Mouse (Mus musculus): ENCODE results near the gene Gramd1a.

The Gramd1a gene

DNA sequence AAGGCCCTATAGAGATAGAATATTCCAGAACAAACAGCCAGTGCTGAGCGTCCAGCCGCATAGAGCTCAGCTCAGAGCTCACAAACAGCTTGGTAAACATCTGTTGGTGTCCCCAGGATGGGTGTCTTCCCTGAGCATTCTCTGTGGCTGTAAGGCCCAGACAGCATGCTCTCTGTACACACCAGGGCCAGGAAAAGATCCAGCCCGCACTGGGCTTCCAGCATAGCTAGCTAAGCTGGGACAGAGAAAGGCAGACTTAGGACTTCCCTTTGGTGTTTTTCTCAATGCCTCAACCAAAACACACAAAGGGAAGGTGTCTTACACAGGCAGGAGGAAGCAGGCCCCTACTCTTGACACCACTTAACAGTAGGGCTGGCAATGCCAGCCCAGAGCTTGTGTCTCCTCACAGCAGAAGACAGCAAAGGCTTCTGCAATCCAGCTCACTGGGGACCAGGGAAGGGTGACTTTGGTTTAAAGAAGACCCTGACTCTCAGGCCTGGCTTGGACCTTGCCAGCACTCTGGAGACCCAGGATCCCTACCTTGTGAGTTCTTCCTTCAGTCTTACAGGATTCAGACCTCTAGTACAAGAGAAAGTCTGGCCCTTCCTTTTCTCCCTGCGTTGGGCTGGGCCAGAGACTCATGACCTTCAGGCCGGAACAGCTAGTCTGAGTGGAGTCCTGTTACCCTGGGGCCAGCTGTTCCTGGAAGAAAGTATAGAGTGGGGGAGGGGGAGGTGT is at the start of gene Gramd1a:
Gene Gramd1a, minus strand, starts transcription at position 601 of the 738 bp plus-strand sequence.
- DNase-seq (ENCODE audit: low read depth, low spot score), result no peak
- H3K36me3 ChIP-seq (ENCODE audit: control insufficient read depth, insufficient read depth, low read length, poor library complexity, severe bottlenecking), result no peaks in the 10 kb centered on the region
- H3K27me3 ChIP-seq (ENCODE audit: control insufficient read depth, insufficient read depth, low read length, poor library complexity, severe bottlenecking), result no peaks in the 10 kb centered on the region

DNA sequence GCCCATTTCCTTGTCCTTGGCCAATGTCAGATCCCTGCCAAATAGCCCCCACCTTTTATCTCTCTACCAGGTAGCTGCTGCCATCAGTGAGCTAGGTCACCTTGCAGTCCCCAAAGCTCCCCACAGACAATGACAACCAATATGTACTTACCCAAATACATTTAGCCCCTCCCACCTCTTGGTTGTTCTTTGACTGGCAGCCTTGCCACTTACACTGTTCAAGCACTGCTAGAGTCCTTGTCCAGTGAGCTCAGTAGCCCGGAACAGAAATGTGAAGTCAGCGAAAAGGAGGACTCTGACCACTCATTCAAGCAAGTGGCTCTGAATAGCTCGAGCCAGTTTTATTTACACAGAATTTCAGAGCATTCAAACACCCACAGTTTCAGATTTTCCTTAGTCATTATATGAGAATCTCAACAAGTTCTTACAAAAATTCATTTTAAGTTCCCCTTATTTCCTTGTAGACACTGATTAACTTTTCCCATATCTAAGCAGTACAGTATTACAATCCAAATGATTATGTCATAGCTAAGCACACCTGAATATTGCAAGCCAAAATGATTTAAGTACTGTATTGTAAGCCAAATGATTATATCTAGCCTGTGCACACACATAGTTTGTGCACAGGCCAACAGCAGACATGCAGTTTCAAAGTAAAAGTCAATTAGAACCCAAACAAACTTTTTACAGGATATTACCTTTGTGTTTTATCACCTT is 40.1 kb upstream of the Gramd1a start:
- no peak for DNase-seq (ENCODE audit: low read depth, low spot score)
- H3K36me3 ChIP-seq (ENCODE audit: control insufficient read depth, insufficient read depth, low read length, poor library complexity, severe bottlenecking), result no peaks in the 10 kb centered on the region
- no peaks in the 10 kb centered on the region; the same call in 1 of the 2 replicates for H3K27me3 ChIP-seq (ENCODE audit: control insufficient read depth, insufficient read depth, low read length, poor library complexity, severe bottlenecking)

DNA sequence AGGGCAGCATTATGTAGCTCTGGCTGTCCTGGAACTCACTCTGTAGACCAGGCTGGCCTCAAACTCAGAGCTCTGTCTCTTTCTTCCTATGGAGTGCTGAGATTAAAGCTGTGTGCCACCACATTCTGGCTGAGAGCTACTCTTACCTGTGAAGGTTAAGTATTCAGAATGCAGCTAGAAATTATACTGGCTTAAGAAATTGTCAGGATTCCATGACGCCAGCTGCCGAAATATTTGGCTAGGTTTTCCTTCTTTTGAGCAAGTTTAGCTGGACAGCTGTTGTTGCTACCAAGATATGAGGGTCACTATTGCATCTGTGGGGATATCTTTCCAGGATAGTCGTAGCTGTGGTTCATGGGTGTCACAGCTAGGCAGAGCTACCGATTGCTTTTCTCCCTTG is 29.0 kb upstream of the Gramd1a start:
- H3K27me3 ChIP-seq (ENCODE audit: control insufficient read depth, insufficient read depth, low read length, poor library complexity, severe bottlenecking), result no peaks in the 10 kb centered on the region
- no peak for DNase-seq (ENCODE audit: low read depth, low spot score)
- H3K36me3 ChIP-seq (ENCODE audit: control insufficient read depth, insufficient read depth, low read length, poor library complexity, severe bottlenecking), result no peaks in the 10 kb centered on the region

DNA sequence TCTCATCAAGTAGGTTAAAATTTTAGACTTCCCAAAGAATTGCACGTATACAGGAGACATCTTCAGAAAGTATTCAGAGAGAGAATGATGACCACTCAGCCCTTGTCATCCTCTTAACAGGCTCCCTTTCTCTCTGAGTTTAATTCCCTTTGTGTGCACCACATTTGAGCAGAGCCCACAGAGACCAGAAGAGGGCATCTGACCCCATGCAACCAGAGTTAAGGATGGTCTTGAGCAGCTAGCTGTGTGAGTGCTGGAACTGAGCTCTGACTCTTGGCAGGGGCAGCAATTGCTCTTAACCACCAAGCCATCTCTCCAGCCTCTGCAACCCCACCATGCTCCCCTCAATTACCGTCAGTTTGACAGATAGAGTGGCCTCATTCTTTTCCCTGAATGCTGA is 27.2 kb upstream of the Gramd1a start:
- DNase-seq (ENCODE audit: low read depth, low spot score), result no peak
- H3K36me3 ChIP-seq (ENCODE audit: control insufficient read depth, insufficient read depth, low read length, poor library complexity, severe bottlenecking), result no peaks in the 10 kb centered on the region
- H3K27me3 ChIP-seq (ENCODE audit: control insufficient read depth, insufficient read depth, low read length, poor library complexity, severe bottlenecking), result no peaks in the 10 kb centered on the region

DNA sequence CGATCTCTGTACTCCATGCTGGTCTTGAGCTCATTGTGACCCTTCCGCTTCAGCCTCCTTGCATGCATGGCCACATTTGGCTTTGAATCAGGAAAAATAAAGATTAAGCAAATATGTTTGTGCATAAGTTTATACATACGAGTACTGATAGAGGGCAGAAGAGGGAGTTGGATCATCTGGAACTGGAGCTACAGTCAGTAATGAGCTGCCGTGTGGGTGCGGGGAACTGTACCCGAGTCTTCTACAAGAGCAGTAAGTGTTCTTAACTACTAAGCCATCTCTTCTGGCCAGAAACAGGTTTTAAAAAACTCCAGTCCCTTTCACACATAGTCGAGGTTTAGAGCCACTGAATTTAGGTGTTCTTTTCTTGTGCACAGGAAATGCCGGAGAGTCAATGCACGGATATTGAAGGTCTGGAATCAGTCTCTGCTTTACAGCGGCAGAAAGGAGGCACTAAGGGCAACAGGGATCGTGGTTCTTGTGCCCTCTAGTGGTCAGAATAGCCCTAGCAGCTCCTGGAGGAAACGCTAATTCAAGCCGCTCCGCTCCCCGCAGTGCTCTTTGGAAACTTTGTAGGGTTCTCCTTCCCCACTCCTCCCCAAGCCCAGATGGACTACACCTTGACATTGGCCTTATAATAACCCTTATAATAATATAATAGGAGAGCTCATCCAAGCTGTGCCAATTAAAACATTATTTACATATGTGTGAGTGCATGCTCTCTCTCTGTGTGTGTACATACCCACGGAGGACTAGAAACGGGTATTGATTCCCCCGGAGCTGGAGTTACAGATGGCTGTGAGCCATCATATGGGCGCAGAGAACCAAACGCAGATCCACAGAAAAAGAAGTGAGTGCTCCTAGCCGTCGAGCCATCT is 21.4 kb upstream of the Gramd1a start:
- Histone ChIP-seq H3K27me3 (ENCODE audit: control insufficient read depth, insufficient read depth, low read length, poor library complexity, severe bottlenecking) (no peaks in the 10 kb centered on the region), H3K36me3 (ENCODE audit: control insufficient read depth, insufficient read depth, low read length, poor library complexity, severe bottlenecking) (no peaks in the 10 kb centered on the region)
- DNase-seq (ENCODE audit: low read depth, low spot score), result peak; percentile 85

DNA sequence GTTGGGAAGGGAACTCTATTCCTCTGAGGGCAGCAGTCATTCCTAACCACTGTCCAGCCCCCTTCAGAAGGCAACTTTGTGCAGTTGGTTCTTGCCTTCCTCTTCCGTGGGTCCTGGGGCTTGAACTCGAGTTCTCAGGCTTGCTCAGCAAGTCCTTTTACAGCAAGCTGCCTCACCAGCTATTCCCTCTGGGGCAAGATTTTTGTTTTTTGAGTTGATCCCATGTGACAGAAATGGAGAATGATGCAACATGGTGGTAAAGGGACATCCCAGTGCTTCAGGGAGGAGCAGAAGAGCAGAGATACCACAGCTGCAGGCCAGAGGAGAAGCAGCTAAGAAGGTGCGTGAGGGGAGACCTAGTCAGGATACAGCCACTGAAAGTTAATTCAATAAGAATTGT is 19.4 kb upstream of the Gramd1a start:
- no peaks in the 10 kb centered on the region for H3K36me3 ChIP-seq (ENCODE audit: control insufficient read depth, insufficient read depth, low read length, poor library complexity, severe bottlenecking)
- no peak for DNase-seq (ENCODE audit: low read depth, low spot score)
- H3K27me3 ChIP-seq (ENCODE audit: control insufficient read depth, insufficient read depth, low read length, poor library complexity, severe bottlenecking), result no peaks in the 10 kb centered on the region

DNA sequence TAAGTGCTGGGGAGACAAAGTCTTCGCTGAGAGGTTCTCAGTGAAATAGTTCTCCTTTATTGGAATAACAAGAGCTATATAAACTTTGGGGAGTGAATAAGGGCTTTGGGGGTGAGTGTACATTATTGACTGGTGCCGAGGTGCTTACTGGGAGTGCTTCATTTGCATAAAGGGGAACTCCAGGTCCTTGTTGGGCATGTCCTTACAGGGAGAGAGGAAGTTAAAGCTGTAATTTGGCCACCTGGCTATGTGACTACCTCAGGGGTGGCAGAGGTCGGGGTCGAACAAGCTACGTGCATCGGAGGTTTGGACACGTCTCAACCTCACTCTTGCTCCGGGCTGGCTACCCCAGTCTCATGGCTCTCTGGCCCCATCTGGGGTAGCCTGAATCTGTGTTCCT is 18.8 kb upstream of the Gramd1a start:
- no peaks in the 10 kb centered on the region for H3K36me3 ChIP-seq (ENCODE audit: control insufficient read depth, insufficient read depth, low read length, poor library complexity, severe bottlenecking)
- H3K27me3 ChIP-seq (ENCODE audit: control insufficient read depth, insufficient read depth, low read length, poor library complexity, severe bottlenecking), result no peaks in the 10 kb centered on the region
- peak; percentile 59 for DNase-seq (ENCODE audit: low read depth, low spot score)

DNA sequence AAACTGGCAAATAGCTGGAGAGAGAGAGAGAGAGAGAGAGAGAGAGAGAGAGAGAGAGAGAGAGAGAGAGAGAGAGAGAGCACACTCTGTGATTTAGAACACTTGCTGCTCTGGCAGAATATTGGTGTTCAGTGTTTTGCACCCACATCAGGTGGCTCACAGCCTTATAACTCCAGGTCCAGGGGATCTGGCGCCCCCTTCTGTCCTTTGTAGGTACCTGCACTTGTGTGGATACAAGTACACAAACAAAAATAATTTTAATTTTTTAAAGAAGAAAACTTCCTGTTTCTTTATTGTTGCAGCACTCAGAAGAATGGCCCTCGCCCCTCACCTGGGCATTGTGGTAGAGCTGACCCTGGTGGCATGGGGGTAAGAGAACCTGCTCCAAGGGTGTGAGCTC is 16.5 kb upstream of the Gramd1a start:
- DNase-seq (ENCODE audit: low read depth, low spot score), result peak; percentile 86
- Histone ChIP-seq H3K27me3 (ENCODE audit: control insufficient read depth, insufficient read depth, low read length, poor library complexity, severe bottlenecking) (no peaks in the 10 kb centered on the region), H3K36me3 (ENCODE audit: control insufficient read depth, insufficient read depth, low read length, poor library complexity, severe bottlenecking) (no peaks in the 10 kb centered on the region)

DNA sequence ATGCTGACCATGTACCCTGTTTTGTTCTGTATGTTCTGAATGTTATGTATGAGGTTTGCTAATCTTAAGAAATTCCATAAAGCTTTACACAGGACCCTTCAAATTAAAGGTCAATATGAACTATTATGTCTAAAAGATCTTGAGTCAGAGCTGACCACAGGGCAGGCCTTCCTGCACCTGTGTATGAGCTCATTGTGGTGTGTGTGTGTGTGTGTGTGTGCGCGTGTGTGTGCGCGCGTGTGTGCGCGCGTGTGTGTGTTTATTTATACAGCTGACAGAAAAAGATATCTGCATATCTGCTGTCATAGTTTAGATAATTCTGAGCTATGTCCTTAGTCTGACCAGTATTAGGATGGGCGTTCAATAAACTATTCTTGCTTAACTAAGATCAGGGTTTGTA is 14.8 kb upstream of the Gramd1a start:
- DNase-seq (ENCODE audit: low read depth, low spot score), result no peak
- Histone ChIP-seq H3K27me3 (ENCODE audit: control insufficient read depth, insufficient read depth, low read length, poor library complexity, severe bottlenecking) (no peaks in the 10 kb centered on the region), H3K36me3 (ENCODE audit: control insufficient read depth, insufficient read depth, low read length, poor library complexity, severe bottlenecking) (no peaks in the 10 kb centered on the region)

DNA sequence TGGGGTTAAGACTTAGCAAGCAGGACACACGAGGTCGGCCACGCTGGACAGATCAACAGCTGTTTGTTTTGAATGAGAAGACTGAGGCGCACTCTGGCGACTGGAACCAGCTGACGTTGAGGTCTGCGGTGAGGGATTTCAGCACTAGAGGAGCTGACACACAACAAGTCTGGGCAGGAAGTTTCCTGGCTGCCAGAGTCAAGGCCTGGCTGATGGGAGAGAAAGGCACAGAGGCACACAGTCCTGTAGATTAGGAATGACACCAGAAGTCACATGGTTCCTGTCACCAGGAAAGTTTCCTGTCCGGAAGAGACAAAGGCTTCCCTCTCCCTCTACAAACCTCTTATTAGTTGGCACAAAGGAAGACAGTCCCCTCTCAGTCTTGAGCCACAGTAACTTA is 12.7 kb upstream of the Gramd1a start:
- no peaks in the 10 kb centered on the region for H3K27me3 ChIP-seq (ENCODE audit: control insufficient read depth, insufficient read depth, low read length, poor library complexity, severe bottlenecking)
- H3K36me3 ChIP-seq (ENCODE audit: control insufficient read depth, insufficient read depth, low read length, poor library complexity, severe bottlenecking), result no peaks in the 10 kb centered on the region
- DNase-seq (ENCODE audit: low read depth, low spot score), result no peak

DNA sequence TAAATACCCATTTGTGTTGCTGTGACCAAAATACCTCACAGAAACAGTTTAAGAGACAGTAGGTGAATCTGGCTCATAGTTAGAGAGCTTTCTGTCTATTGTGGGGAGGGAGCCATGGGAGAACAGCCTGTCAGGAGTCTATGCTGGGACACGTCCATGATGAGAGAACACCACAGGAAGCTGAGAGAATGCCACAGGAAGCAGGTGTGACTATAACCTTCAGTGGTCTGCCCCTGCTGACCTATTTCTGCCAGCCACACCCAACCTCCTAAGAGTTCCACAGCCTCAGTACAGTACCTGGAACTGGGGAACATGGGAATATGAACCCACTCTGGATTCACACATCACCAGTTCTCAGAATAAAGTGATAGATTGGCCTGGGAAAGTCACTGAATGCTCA is 9.1 kb upstream of the Gramd1a start:
- H3K27me3 ChIP-seq (ENCODE audit: control insufficient read depth, insufficient read depth, low read length, poor library complexity, severe bottlenecking), result no peaks in the 10 kb centered on the region
- no peak for DNase-seq (ENCODE audit: low read depth, low spot score)
- no peaks in the 10 kb centered on the region for H3K36me3 ChIP-seq (ENCODE audit: control insufficient read depth, insufficient read depth, low read length, poor library complexity, severe bottlenecking)

DNA sequence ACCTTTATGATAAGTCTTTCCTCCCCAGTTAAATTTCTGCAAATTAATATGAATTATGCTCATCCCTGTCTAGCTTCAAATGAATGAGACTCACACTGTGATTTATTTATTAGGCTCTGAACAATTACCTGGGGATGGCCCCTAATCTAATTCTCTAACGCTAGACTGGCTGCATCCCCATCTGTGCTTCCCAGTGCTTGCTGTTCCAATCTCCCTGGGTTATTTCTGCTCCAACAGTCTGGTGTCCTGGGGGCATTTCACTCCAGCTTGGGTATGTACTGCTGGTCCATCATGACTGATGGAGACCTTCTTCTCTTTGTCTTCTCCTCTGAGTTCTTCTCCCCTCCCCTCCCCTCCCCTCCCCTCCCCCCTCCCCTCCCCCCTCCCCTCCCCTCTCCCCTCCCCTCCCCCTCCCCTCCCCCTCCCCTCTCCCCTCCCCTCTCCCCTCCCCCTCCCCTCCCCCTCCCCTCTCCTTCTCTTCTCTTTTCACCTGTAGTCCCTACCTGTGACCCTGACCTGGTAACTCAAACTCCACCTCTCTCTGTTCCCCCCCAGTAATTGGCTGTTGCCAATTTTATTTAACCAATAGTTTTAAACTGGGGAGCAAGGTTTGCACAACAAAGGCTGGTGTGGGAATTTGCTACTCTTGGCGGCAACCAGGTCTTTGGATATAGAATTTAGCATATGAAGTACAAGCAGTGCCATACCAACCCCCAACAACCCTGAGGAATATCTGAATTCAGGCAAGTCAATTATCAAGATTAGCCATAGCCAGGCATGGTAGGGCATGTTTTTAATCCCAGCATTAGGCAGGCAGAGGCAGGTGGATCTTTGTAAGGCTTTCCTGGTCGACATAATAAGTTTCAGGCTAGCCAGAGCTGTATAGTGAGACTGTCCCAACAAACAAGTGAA is 8.2 kb upstream of the Gramd1a start:
- DNase-seq (ENCODE audit: low read depth, low spot score), result no peak
- Histone ChIP-seq H3K27me3 (ENCODE audit: control insufficient read depth, insufficient read depth, low read length, poor library complexity, severe bottlenecking) (no peaks in the 10 kb centered on the region), H3K36me3 (ENCODE audit: control insufficient read depth, insufficient read depth, low read length, poor library complexity, severe bottlenecking) (no peaks in the 10 kb centered on the region)

DNA sequence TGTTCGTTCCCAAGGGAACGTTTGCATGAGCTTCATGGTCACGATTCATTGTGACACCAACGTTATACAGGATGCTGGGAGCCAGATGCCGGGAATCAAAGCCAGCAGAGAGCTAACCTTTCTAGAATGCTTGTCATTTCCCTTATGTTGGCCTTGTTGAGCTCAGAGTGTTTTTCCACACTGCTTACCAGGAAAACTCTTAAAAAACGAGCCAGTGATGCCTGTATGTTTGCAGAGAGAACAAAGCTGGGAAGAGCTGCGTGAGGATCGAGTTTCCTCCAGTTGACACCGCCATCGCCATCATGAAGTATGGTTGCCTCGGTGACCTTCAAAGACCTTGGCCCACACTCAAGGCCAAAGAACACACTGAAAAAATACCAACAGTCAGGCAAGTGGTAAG is 6.6 kb upstream of the Gramd1a start:
- Histone ChIP-seq H3K36me3 (ENCODE audit: control insufficient read depth, insufficient read depth, low read length, poor library complexity, severe bottlenecking) (no peaks in the 10 kb centered on the region), H3K27me3 (ENCODE audit: control insufficient read depth, insufficient read depth, low read length, poor library complexity, severe bottlenecking) (no peaks in the 10 kb centered on the region)
- DNase-seq (ENCODE audit: low read depth, low spot score), result no peak

DNA sequence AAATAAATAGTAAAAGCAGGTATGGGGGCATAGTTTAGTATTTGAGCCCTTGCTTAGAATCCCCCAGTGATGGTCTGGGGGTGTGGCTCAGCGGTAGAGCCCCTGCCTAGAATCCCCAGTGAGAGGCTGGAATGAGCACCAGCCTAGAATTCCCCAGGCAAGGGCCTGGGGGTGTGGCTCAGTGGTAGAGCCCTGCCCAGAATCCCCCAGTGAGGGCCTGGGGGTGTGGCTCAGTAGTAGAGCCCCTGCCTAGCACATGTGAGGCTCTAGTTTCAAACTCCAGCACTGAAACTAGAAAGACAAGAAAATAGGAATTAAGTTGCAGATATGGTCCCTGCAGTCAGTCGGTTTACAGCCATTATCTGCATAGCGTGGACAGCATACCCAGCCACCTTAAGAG is 6.1 kb upstream of the Gramd1a start:
- DNase-seq (ENCODE audit: low read depth, low spot score), result no peak
- Histone ChIP-seq H3K36me3 (ENCODE audit: control insufficient read depth, insufficient read depth, low read length, poor library complexity, severe bottlenecking) (no peaks in the 10 kb centered on the region), H3K27me3 (ENCODE audit: control insufficient read depth, insufficient read depth, low read length, poor library complexity, severe bottlenecking) (no peaks in the 10 kb centered on the region)

Data from splenic B cell, adult 2 months (primary cell).